In the genomic region with DNA sequence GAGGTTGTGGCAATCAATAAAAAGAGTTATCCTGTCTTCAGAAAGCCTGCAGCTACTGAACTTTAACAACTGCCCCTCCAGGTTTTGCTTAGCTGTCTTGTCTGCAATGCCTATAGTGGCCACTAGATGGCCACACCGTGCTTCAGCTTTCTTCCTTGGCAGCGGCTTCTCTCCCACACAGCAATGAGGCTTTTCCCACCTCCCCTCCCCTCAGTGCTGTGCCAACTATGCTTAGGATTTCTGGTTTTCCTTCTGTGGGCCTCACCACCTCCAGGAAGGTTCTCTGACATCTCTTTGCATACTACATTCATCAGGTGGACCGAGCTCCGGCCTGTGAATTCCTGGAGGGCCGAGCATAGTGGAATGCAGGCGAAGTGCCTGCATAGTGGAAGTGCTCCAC, we compare ENCODE assay signal across 9 mouse cellular contexts. TPM values are rescaled to one million over a fixed set of nuclear protein-coding genes. Genes with fewer than 3 reads are reported as not detected.
DNase-seq lines count a peak whose midpoint lies in the region; ATAC-seq and TF ChIP-seq lines count a peak whose summit lies in the region.
"Had no signal": no experiment of that assay in that cellular context is flagged by ENCODE, and none has a peak within 500 bp of the region (broad histone marks: within the 10 kb centered on the region; RNA-seq: fewer than 3 reads in every experiment).

No protein-coding gene starts in this region.

- H3K4me3 ChIP-seq in E14TG2a.4 (replicated peaks; ENCODE audit: low read length) = no peak overlapping the region
- no peak overlapping the region for H3K4me3 ChIP-seq in embryonic facial prominence, embryonic 11.5 days (ENCODE audit: low read depth, low read length)
- H3K4me3 ChIP-seq in heart, embryonic 15.5 days = no peak overlapping the region
- no peak overlapping the region for H3K4me3 ChIP-seq in liver, embryonic 15.5 days (replicated peaks)
- no peak overlapping the region for H3K4me3 ChIP-seq in neural tube, embryonic 15.5 days (replicated peaks)
- H3K4me3 ChIP-seq: megakaryocyte, embryonic 14.5 days had no signal

- peak; percentile 98 for TF ChIP-seq CTCF in E14TG2a.4 (conservative IDR thresholded peaks at IDR 0.05; ENCODE audit: low read length)

- H3K36me3 ChIP-seq in E14TG2a.4 (ENCODE audit: insufficient read depth, low read length) = no peaks in the 10 kb centered on the region
- H3K36me3 ChIP-seq in embryonic facial prominence, embryonic 11.5 days (replicated peaks; ENCODE audit: control insufficient read depth, insufficient read depth, low read depth, low read length) = no peaks in the 10 kb centered on the region
- no peaks in the 10 kb centered on the region for H3K36me3 ChIP-seq in heart, embryonic 15.5 days
- H3K36me3 ChIP-seq in liver, embryonic 15.5 days (replicated peaks) = no peaks in the 10 kb centered on the region
- no peaks in the 10 kb centered on the region for H3K36me3 ChIP-seq in neural tube, embryonic 15.5 days

- H3K4me1 ChIP-seq in E14TG2a.4 (replicated peaks; ENCODE audit: low read depth, low read length) = peaks cover 9% of the 10 kb centered on the region
- H3K4me1 ChIP-seq in embryonic facial prominence, embryonic 11.5 days (ENCODE audit: control insufficient read depth, insufficient read depth, low read length) = no peaks in the 10 kb centered on the region
- peaks cover 8% of the 10 kb centered on the region for H3K4me1 ChIP-seq in heart, embryonic 15.5 days (replicated peaks)
- H3K4me1 ChIP-seq in liver, embryonic 15.5 days (replicated peaks) = peaks cover 36% of the 10 kb centered on the region
- peaks cover 5% of the 10 kb centered on the region for H3K4me1 ChIP-seq in neural tube, embryonic 15.5 days

- ATAC-seq in embryonic facial prominence, embryonic 11.5 days (replicated peaks; ENCODE audit: insufficient number of reproducible peaks, low FRiP score, low TSS enrichment, low read depth) = 0 out of 2 replicates have a peak, but pooled peaks have one; percentile 46
- ATAC-seq in heart, embryonic 15.5 days (replicated peaks; ENCODE audit: insufficient number of reproducible peaks, insufficient read depth, low FRiP score, low read depth) = no peak; the same call in 1 of the 2 replicates
- no peak for ATAC-seq in liver, embryonic 15.5 days (ENCODE audit: insufficient read depth)
- ATAC-seq in neural tube, embryonic 15.5 days (ENCODE audit: low FRiP score) = peak; percentile 78

- DNase-seq in adrenal gland, postnatal 10 days = peak; percentile 65
- peak; percentile 81 for DNase-seq in embryonic facial prominence, embryonic 11.5 days (ENCODE audit: low spot score)
- peak; percentile 73 for DNase-seq in kidney, postnatal 14 days
- DNase-seq in yolk sac, embryonic 10.5 days (ENCODE audit: low spot score) = peak; percentile 52

- H3K27ac ChIP-seq in embryonic facial prominence, embryonic 11.5 days (replicated peaks; ENCODE audit: low read depth, low read length) = no peak overlapping the region
- H3K27ac ChIP-seq in heart, embryonic 15.5 days = no peak overlapping the region
- no peak overlapping the region for H3K27ac ChIP-seq in liver, embryonic 15.5 days (replicated peaks)
- no peak overlapping the region for H3K27ac ChIP-seq in neural tube, embryonic 15.5 days (replicated peaks)

- peaks cover 10% of the 10 kb centered on the region for H3K27me3 ChIP-seq in E14TG2a.4 (ENCODE audit: insufficient read depth, low read length)
- peaks cover 4% of the 10 kb centered on the region for H3K27me3 ChIP-seq in embryonic facial prominence, embryonic 11.5 days (ENCODE audit: control insufficient read depth, insufficient read depth, low read length)
- H3K27me3 ChIP-seq in heart, embryonic 15.5 days = peaks cover 15% of the 10 kb centered on the region
- H3K27me3 ChIP-seq in liver, embryonic 15.5 days = 0 out of 2 replicates have a peak, but pooled peaks cover 3% of the 10 kb centered on the region
- peaks cover 30% of the 10 kb centered on the region for H3K27me3 ChIP-seq in neural tube, embryonic 15.5 days (replicated peaks)
- H3K27me3 ChIP-seq: megakaryocyte, embryonic 14.5 days had no signal

- no peaks in the 10 kb centered on the region for H3K9me3 ChIP-seq in E14TG2a.4 (ENCODE audit: low read length)
- H3K9me3 ChIP-seq in embryonic facial prominence, embryonic 11.5 days (replicated peaks; ENCODE audit: control insufficient read depth, low read length) = no peaks in the 10 kb centered on the region
- H3K9me3 ChIP-seq in heart, embryonic 15.5 days (replicated peaks) = no peaks in the 10 kb centered on the region
- H3K9me3 ChIP-seq in liver, embryonic 15.5 days (replicated peaks) = no peaks in the 10 kb centered on the region
- H3K9me3 ChIP-seq in neural tube, embryonic 15.5 days (replicated peaks) = no peaks in the 10 kb centered on the region
- H3K9me3 ChIP-seq: megakaryocyte, embryonic 14.5 days had no signal

- no peak overlapping the region for H3K9ac ChIP-seq in embryonic facial prominence, embryonic 11.5 days (replicated peaks; ENCODE audit: low read length)
- H3K9ac ChIP-seq in heart, embryonic 15.5 days = no peak overlapping the region
- H3K9ac ChIP-seq in liver, embryonic 15.5 days = no peak overlapping the region
- no peak overlapping the region for H3K9ac ChIP-seq in neural tube, embryonic 15.5 days (replicated peaks)

- WGBS in embryonic facial prominence, embryonic 11.5 days = 43% methylated on average over 6 of the region's 6 CpGs
- 30% methylated on average over 6 of the region's 6 CpGs for WGBS in heart, embryonic 15.5 days
- WGBS in liver, embryonic 15.5 days (ENCODE audit: insufficient replicate concordance) = 51% methylated on average over 6 of the region's 6 CpGs
- 45% methylated on average over 6 of the region's 6 CpGs for WGBS in neural tube, embryonic 15.5 days

- no peak overlapping the region for H3K4me2 ChIP-seq in embryonic facial prominence, embryonic 11.5 days (ENCODE audit: low read depth, low read length)
- H3K4me2 ChIP-seq in heart, embryonic 15.5 days = peak overlapping the region; percentile 48
- H3K4me2 ChIP-seq in liver, embryonic 15.5 days = peak overlapping the region; percentile 25; the same call in 1 of the 2 replicates
- H3K4me2 ChIP-seq in neural tube, embryonic 15.5 days = 0 out of 2 replicates have a peak overlapping the region, but pooled peaks have one; percentile 17

RNA-seq across cellular contexts. Expression of a gene that starts 13.2 kb away (rescaled TPM):
- 1 to 10 TPM in 1 of 2 experiments, under 1 TPM in 1; 0.99 to 1.9 TPM for total RNA-seq in adrenal gland, postnatal 10 days (2021)
- polyA plus RNA-seq in embryonic facial prominence, embryonic 11.5 days (2014; fragmentation: Nextera tagmentation; extraction: Ambion mirVana) = 11.3 and 13.1 TPM in 2 replicates
- 3.3 and 4.7 TPM in 2 replicates for polyA plus RNA-seq in heart, embryonic 15.5 days (2015; fragmentation: Nextera tagmentation; extraction: Ambion mirVana)
- polyA plus RNA-seq in liver, embryonic 15.5 days (2015; fragmentation: Nextera tagmentation; extraction: Ambion mirVana) = 25.4 and 25.5 TPM in 2 replicates
- 3.0 and 6.7 TPM in 2 replicates for polyA plus RNA-seq in neural tube, embryonic 15.5 days (2015; fragmentation: Nextera tagmentation; extraction: Ambion mirVana)

RNA-seq across cellular contexts. Expression of a gene that starts 32.4 kb away (rescaled TPM):
- under 1 TPM; 0.18 to 0.39 TPM for total RNA-seq in adrenal gland, postnatal 10 days (2021)
- 0.42 and 0.50 TPM in 2 replicates for polyA plus RNA-seq in embryonic facial prominence, embryonic 11.5 days (2014; fragmentation: Nextera tagmentation; extraction: Ambion mirVana)
- 0.16 TPM in 1 of 2 replicates, not detected in the other for polyA plus RNA-seq in heart, embryonic 15.5 days (2015; fragmentation: Nextera tagmentation; extraction: Ambion mirVana)
- polyA plus RNA-seq in liver, embryonic 15.5 days (2015; fragmentation: Nextera tagmentation; extraction: Ambion mirVana) = 0.05 TPM in 1 of 2 replicates, not detected in the other
- polyA plus RNA-seq in neural tube, embryonic 15.5 days (2015; fragmentation: Nextera tagmentation; extraction: Ambion mirVana) = 9.1 and 10.3 TPM in 2 replicates

RNA-seq across cellular contexts. Expression of a gene that starts 45.5 kb away (rescaled TPM):
- 1 to 10 TPM; 5.4 to 7.7 TPM for total RNA-seq in adrenal gland, postnatal 10 days (2021)
- polyA plus RNA-seq in embryonic facial prominence, embryonic 11.5 days (2014; fragmentation: Nextera tagmentation; extraction: Ambion mirVana) = 4.8 and 5.3 TPM in 2 replicates
- polyA plus RNA-seq in heart, embryonic 15.5 days (2015; fragmentation: Nextera tagmentation; extraction: Ambion mirVana) = 1.1 and 1.5 TPM in 2 replicates
- 26.5 and 31.0 TPM in 2 replicates for polyA plus RNA-seq in liver, embryonic 15.5 days (2015; fragmentation: Nextera tagmentation; extraction: Ambion mirVana)
- polyA plus RNA-seq in neural tube, embryonic 15.5 days (2015; fragmentation: Nextera tagmentation; extraction: Ambion mirVana) = 1.0 and 1.7 TPM in 2 replicates

Comparison
In these comparisons a context has a peak if more than half of its experiments do, and no peak if none do; other contexts are left out.
1. ATAC-seq: peak in embryonic facial prominence, embryonic 11.5 days (single experiment) and neural tube, embryonic 15.5 days (single experiment); none in heart, embryonic 15.5 days (single experiment) and liver, embryonic 15.5 days (single experiment).
2. Peak in every context shown above with its lines, with median percentiles within 50 percentile points of each other: DNase-seq.